Mouse (Mus musculus): ENCODE measurements around the gene Ing3. TPM values are rescaled to one million over a fixed set of nuclear protein-coding genes. Genes with fewer than 3 reads are reported as not detected.
A peak's percentile ranks its signal among the peaks of the same experiment; 100 is the strongest.

Gene Ing3
- polyA plus RNA-seq, 1 experiment from 2014 or later = 36.6 TPM

DNA sequence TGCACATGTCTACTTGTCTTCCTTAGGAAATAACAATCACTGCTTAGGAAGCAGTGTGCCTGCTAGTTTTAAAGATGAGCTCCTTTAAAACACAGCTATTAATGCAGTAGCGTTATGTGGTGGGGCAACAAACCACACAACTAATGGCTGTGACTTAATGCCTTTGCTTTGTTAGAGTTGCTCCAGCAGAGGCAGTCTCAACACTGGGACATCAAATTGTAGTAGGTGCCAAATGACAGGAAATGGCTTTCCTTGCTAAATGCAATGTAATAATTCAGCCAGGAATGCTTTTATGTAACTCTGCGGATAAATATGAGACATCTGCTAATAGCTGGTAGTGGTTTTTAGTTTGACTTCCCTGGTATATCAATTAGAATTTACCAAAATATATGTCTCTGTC lies 28.2 kb downstream of the Ing3 start:
- WGBS = 79% methylated on average over 2 of the region's 2 CpGs

DNA sequence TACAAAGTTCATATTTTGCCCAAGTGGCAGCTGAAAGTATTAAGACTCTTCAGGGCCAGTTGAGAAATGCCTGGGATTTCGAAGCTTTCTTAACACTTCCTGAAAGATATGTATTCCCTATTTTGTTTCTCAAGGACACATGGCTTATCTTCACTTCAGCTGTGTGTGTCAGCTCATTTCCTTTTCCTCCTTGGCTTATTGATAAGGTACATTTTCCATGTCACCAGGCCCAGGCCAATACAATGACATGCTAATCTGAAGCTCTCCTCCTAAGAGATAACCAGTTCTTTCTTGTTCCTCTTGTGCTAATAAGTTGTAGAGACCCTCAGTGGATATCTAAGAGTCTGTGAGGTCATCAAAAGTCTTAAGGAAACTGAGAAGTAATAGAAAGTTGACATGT lies 31.7 kb downstream of the Ing3 start:
- peaks cover 7% of the 10 kb centered on the region; the same call in 1 of the 2 replicates for H3K4me1 ChIP-seq (replicated peaks)
- no peaks in the 10 kb centered on the region for H3K36me3 ChIP-seq
- 37% methylated on average over 1 of the region's 1 CpGs for WGBS
- no peak overlapping the region for H3K27ac ChIP-seq
- H3K27me3 ChIP-seq = no peaks in the 10 kb centered on the region
- no peak overlapping the region for H3K4me2 ChIP-seq
- H3K9ac ChIP-seq = no peak overlapping the region
- ATAC-seq (replicated peaks; ENCODE audit: insufficient number of reproducible peaks, insufficient read depth, low FRiP score, low read depth) = no peak
- no peak overlapping the region for H3K4me3 ChIP-seq
- no peaks in the 10 kb centered on the region for H3K9me3 ChIP-seq (replicated peaks)

More for the DNA sequence above, 28.2 kb downstream of the Ing3 start:
- H3K27me3 ChIP-seq = no peaks in the 10 kb centered on the region
- no peak overlapping the region for H3K4me2 ChIP-seq
- H3K4me3 ChIP-seq = no peak overlapping the region
- no peak for ATAC-seq (replicated peaks; ENCODE audit: insufficient number of reproducible peaks, insufficient read depth, low FRiP score, low read depth)
- H3K9me3 ChIP-seq (replicated peaks) = no peaks in the 10 kb centered on the region
- no peak overlapping the region for H3K9ac ChIP-seq
- H3K36me3 ChIP-seq = peaks cover 16% of the 10 kb centered on the region
- no peaks in the 10 kb centered on the region for H3K4me1 ChIP-seq (replicated peaks)
- no peak overlapping the region for H3K27ac ChIP-seq

DNA sequence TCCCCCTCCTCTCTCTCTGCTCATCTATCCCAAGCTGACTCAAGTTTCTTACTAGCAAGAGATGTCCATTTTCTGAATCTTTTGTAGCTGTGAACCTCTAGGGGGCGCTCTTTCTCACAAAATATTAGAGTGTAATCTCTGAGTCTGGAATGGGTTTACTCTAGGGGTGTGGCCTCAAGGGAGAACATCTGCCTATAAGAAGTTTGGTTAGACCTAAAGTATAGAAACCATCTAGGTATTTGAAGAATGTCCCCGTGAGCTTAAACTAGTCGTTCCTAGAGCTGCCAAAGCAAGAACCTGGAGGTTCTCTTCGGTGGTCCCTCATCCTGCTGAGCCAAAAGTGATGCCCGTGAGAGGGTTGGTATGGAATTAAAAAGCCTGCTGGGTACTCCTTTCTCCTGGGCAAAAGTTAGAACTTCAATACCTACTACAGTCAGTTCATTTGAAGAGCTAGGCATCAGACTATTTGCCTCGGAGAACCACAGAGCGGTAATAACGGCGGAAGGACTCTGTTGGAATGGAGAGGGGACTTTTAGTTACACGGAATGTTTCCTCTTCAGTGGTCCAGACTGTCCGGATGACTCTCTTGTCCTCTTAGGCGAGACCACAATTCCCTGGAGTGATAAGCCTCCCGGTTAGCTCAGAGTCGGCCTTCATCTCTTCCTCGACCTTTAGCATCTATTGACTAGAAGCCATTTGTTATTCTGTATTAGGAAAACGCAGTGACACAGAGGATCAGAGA lies 35.8 kb downstream of the Ing3 start:
- Histone ChIP-seq H3K9me3 (replicated peaks) (no peaks in the 10 kb centered on the region), H3K9ac (peak overlapping the region; percentile 56), H3K36me3 (no peaks in the 10 kb centered on the region), H3K4me3 (peak overlapping the region; percentile 57), H3K27ac (peak overlapping the region; percentile 47), H3K27me3 (no peaks in the 10 kb centered on the region), H3K4me1 (replicated peaks) (peaks cover 13% of the 10 kb centered on the region; the same call in 1 of the 2 replicates), H3K4me2 (peak overlapping the region; percentile 82)
- WGBS = 8% methylated on average over 16 of the region's 16 CpGs
- ATAC-seq (replicated peaks; ENCODE audit: insufficient number of reproducible peaks, insufficient read depth, low FRiP score, low read depth) = peak; percentile 60

GRCm38 (mm10) chr6:21985732-21986540 lies 36.6 kb downstream of the Ing3 start, which contains the start of gene Cped1:
Cped1 (plus strand) TSS chr6:21985916.
- Histone ChIP-seq H3K27me3 (no peaks in the 10 kb centered on the region), H3K4me3 (peak within 1 kb of the TSS; percentile 57), H3K4me2 (peak within 1 kb of the TSS; percentile 82), H3K9me3 (replicated peaks) (no peaks in the 10 kb centered on the region), H3K4me1 (replicated peaks) (peaks cover 13% of the 10 kb centered on the region; the same call in 1 of the 2 replicates), H3K36me3 (no peaks in the 10 kb centered on the region), H3K27ac (peak within 1 kb of the TSS; percentile 47), H3K9ac (peak within 1 kb of the TSS; percentile 56)
- under 1% methylated on average over 38 of the region's 38 CpGs for WGBS
- peak; percentile 65 for ATAC-seq (replicated peaks; ENCODE audit: insufficient number of reproducible peaks, insufficient read depth, low FRiP score, low read depth)

GRCm38 (mm10) chr6:21986660-21987331 lies 37.4 kb downstream of the Ing3 start:
- whole genome bisulfite sequencing = 8% methylated on average over 24 of the region's 24 CpGs
- H3K4me3 ChIP-seq = peak overlapping the region; percentile 57
- H3K9ac ChIP-seq = peak overlapping the region; percentile 56
- H3K36me3 ChIP-seq = no peaks in the 10 kb centered on the region
- H3K27me3 ChIP-seq = no peaks in the 10 kb centered on the region
- peaks cover 13% of the 10 kb centered on the region; the same call in 1 of the 2 replicates for H3K4me1 ChIP-seq (replicated peaks)
- ATAC-seq (replicated peaks; ENCODE audit: insufficient number of reproducible peaks, insufficient read depth, low FRiP score, low read depth) = no peak
- H3K9me3 ChIP-seq (replicated peaks) = no peaks in the 10 kb centered on the region
- H3K4me2 ChIP-seq = peak overlapping the region; percentile 82
- peak overlapping the region; percentile 37 for H3K27ac ChIP-seq

GRCm38 (mm10) chr6:21987554-21987953 lies 38.2 kb downstream of the Ing3 start:
- Histone ChIP-seq H3K4me2 (peak overlapping the region; percentile 82), H3K4me3 (0 out of 2 replicates have a peak overlapping the region, but pooled peaks have one; percentile 2)
- no peak for ATAC-seq (replicated peaks; ENCODE audit: insufficient number of reproducible peaks, insufficient read depth, low FRiP score, low read depth)

GRCm38 (mm10) chr6:21988296-21988695 lies 38.9 kb downstream of the Ing3 start:
- H3K9me3 ChIP-seq (replicated peaks) = no peaks in the 10 kb centered on the region
- H3K9ac ChIP-seq = no peak overlapping the region
- H3K27me3 ChIP-seq = no peaks in the 10 kb centered on the region
- 79% methylated on average over 5 of the region's 5 CpGs for WGBS
- no peak overlapping the region for H3K4me3 ChIP-seq
- H3K36me3 ChIP-seq = no peaks in the 10 kb centered on the region
- no peak overlapping the region for H3K27ac ChIP-seq
- H3K4me1 ChIP-seq (replicated peaks) = peaks cover 13% of the 10 kb centered on the region; the same call in 1 of the 2 replicates
- no peak for ATAC-seq (replicated peaks; ENCODE audit: insufficient number of reproducible peaks, insufficient read depth, low FRiP score, low read depth)
- peak overlapping the region; percentile 22; the same call in 1 of the 2 replicates for H3K4me2 ChIP-seq

More at GRCm38 (mm10) chr6:21987554-21987953, 38.2 kb downstream of the Ing3 start:
- H3K9me3 ChIP-seq (replicated peaks) = no peaks in the 10 kb centered on the region
- no peak overlapping the region for H3K27ac ChIP-seq
- H3K36me3 ChIP-seq = no peaks in the 10 kb centered on the region
- H3K4me1 ChIP-seq (replicated peaks) = peaks cover 13% of the 10 kb centered on the region; the same call in 1 of the 2 replicates
- WGBS = 89% methylated on average over 2 of the region's 2 CpGs
- no peak overlapping the region for H3K9ac ChIP-seq
- no peaks in the 10 kb centered on the region for H3K27me3 ChIP-seq

DNA sequence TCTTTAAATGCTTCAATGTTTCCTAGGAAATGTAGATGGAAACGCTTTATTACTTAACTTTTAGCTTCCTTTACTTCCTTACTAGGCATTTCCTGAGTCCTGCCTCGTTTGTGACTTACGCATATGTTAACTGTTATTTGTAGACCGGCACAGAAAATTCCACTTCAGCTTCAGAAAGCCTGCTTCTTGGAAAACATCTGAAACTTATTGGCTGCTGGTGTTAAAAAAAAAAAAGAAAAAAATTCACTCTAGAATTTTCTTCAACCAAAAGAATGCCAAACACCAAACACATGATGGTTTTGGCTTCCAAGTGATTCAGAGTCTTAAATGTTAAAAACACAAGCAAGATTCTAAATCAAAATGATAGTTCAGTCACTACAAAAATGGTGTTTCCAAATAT lies 39.7 kb downstream of the Ing3 start:
- H3K4me2 ChIP-seq = peak overlapping the region; percentile 22; the same call in 1 of the 2 replicates
- no peak overlapping the region for H3K27ac ChIP-seq
- H3K4me3 ChIP-seq = no peak overlapping the region
- no peak overlapping the region for H3K9ac ChIP-seq
- no peaks in the 10 kb centered on the region for H3K36me3 ChIP-seq
- 67% methylated on average over 4 of the region's 4 CpGs for WGBS
- H3K4me1 ChIP-seq (replicated peaks) = peaks cover 13% of the 10 kb centered on the region; the same call in 1 of the 2 replicates
- no peaks in the 10 kb centered on the region for H3K27me3 ChIP-seq
- no peak for ATAC-seq (replicated peaks; ENCODE audit: insufficient number of reproducible peaks, insufficient read depth, low FRiP score, low read depth)
- no peaks in the 10 kb centered on the region for H3K9me3 ChIP-seq (replicated peaks)

- Histone ChIP-seq H3K4me3 (no peak overlapping the region), H3K27ac (no peak overlapping the region), H3K4me1 (replicated peaks) (peaks cover 9% of the 10 kb centered on the region; the same call in 1 of the 2 replicates), H3K27me3 (no peaks in the 10 kb centered on the region), H3K36me3 (no peaks in the 10 kb centered on the region), H3K9me3 (replicated peaks) (no peaks in the 10 kb centered on the region), H3K9ac (no peak overlapping the region), H3K4me2 (no peak overlapping the region)
- WGBS = 54% methylated on average over 9 of the region's 9 CpGs
- ATAC-seq (replicated peaks; ENCODE audit: insufficient number of reproducible peaks, insufficient read depth, low FRiP score, low read depth) = no peak
Measured at GRCm38 (mm10) chr6:21990181-21991135, 41.1 kb downstream of the Ing3 start.

DNA sequence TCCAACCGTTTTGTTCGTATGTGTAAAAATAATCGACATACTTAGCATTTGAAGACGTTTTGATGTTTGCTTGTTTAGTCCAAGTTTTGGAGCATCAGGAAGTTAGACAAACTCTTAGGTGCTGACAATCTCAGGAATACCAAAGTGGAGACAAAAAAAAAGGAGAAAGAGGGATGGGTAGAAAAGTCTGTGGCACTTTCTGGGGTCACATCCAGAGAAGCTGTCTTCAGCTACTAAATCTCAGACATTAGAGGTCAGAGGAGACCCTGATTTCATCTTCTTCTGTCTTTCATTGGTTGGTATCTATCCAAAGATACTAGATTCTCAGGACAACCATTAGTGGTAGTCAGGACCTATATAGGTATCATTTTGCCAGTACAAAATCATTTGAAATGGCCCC lies 41.8 kb downstream of the Ing3 start:
- no peaks in the 10 kb centered on the region for H3K36me3 ChIP-seq
- H3K9me3 ChIP-seq (replicated peaks) = no peaks in the 10 kb centered on the region
- no peak overlapping the region for H3K27ac ChIP-seq
- no peaks in the 10 kb centered on the region for H3K27me3 ChIP-seq
- H3K4me1 ChIP-seq (replicated peaks) = 0 out of 2 replicates have a peak, but pooled peaks cover 6% of the 10 kb centered on the region
- 71% methylated on average over 4 of the region's 4 CpGs for WGBS
- ATAC-seq (replicated peaks; ENCODE audit: insufficient number of reproducible peaks, insufficient read depth, low FRiP score, low read depth) = no peak
- no peak overlapping the region for H3K4me2 ChIP-seq
- H3K4me3 ChIP-seq = no peak overlapping the region
- no peak overlapping the region for H3K9ac ChIP-seq

Measured in heart, embryonic 15.5 days (tissue).